Mouse (Mus musculus): Measurements from ENCODE around the gene Rnf151. TPM values are rescaled to one million over a fixed set of nuclear protein-coding genes. Genes with fewer than 3 reads are reported as not detected.
A peak's percentile ranks its signal among the peaks of the same experiment; 100 is the strongest.

Gene Rnf151
- polyA plus RNA-seq, 1 experiment from 2014 or later, result 0.57 TPM

DNA sequence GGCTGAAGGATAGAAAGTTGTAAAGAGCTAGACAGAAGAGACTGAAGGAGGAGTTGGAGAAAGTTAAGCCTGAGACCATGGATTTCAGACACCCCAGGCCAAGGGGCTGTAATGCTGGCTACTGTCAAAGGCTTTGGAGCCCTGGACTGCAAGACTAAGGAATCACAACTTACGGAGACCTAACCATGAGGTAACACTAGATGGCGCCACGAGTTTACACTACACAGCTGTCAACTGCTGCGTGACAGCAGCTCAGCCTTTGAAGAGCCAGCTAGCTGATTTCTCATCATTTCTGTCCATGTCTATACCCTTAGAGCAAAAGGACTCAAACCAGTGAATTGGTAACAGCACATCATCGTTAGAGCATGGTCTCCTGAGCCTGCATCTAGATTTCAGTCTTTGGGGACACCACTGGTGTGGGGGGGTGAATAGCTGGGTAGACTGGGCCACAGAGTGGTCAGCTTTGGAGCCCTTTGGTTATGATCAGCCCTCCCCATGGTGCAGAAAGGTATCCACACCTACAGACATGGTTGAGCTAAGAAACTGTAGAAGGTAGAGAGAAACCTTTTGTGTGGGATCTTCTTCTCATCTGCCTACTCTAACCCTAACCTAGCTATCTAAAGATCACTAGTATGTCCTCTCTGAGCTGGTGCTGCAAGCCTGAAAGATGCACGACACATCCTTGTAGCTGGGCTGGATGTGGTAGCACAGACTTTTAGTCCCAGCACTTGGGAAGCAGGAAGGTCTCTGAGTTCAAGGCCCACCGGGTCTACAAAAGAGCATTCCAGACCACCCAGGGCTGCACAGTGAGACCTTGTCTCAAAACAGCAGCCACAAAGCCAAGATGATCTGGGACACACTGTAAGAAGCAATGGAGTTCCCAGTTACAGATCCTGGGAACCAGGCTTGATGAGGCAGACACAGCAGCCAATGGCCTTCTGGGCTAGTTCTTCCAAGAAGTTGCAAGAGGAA lies 27.9 kb upstream of the Rnf151 start:
- no peak overlapping the region for H3K27ac ChIP-seq (ENCODE audit: low read depth, low read length)
- H3K9ac ChIP-seq (ENCODE audit: low read length), result no peak overlapping the region
- H3K4me3 ChIP-seq (ENCODE audit: low read depth, low read length), result no peak overlapping the region
- WGBS, result 17% methylated on average over 7 of the region's 7 CpGs
- no peaks in the 10 kb centered on the region for H3K36me3 ChIP-seq (ENCODE audit: control insufficient read depth, insufficient read depth, low read length)
- peak; percentile 76 for ATAC-seq (ENCODE audit: insufficient read depth, low FRiP score, low TSS enrichment)
- no peaks in the 10 kb centered on the region for H3K9me3 ChIP-seq (ENCODE audit: control insufficient read depth, low read length)
- no peaks in the 10 kb centered on the region for H3K27me3 ChIP-seq (ENCODE audit: control insufficient read depth, insufficient read depth, low read length)
- DNase-seq (ENCODE audit: low spot score), result peak; percentile 83
- no peaks in the 10 kb centered on the region for H3K4me1 ChIP-seq (ENCODE audit: control insufficient read depth, insufficient read depth, low read length)
- no peak overlapping the region for H3K4me2 ChIP-seq (ENCODE audit: low read depth)

DNA sequence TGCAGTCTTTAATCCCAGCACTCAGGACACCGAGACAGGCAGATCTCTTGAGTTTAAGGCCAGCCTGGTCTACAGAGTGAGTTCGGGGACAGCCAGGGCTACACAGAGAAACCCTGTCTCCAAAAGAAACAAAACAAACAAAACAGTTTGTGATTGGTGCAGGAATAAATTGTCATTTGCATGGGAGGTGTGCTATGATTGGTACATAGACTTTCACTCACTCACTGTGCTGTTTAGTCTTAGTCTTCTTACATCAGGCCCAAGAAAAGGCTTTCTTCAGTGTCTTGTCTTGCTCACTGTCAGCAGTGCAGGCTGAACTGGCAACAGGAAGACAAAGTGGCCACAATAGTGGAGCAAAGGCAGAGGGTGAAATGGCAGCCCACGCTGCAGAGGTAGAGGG lies 26.5 kb upstream of the Rnf151 start:
- Histone ChIP-seq H3K27ac (ENCODE audit: low read depth, low read length) (no peak overlapping the region), H3K36me3 (ENCODE audit: control insufficient read depth, insufficient read depth, low read length) (no peaks in the 10 kb centered on the region), H3K4me2 (ENCODE audit: low read depth) (no peak overlapping the region), H3K4me1 (ENCODE audit: control insufficient read depth, insufficient read depth, low read length) (no peaks in the 10 kb centered on the region), H3K4me3 (ENCODE audit: low read depth, low read length) (no peak overlapping the region), H3K27me3 (ENCODE audit: control insufficient read depth, insufficient read depth, low read length) (no peaks in the 10 kb centered on the region), H3K9me3 (ENCODE audit: control insufficient read depth, low read length) (no peaks in the 10 kb centered on the region), H3K9ac (ENCODE audit: low read length) (no peak overlapping the region)
- no peak for DNase-seq (ENCODE audit: low spot score)
- 68% methylated on average over 3 of the region's 3 CpGs for WGBS
- no peak for ATAC-seq (ENCODE audit: insufficient read depth, low FRiP score, low TSS enrichment)

DNA sequence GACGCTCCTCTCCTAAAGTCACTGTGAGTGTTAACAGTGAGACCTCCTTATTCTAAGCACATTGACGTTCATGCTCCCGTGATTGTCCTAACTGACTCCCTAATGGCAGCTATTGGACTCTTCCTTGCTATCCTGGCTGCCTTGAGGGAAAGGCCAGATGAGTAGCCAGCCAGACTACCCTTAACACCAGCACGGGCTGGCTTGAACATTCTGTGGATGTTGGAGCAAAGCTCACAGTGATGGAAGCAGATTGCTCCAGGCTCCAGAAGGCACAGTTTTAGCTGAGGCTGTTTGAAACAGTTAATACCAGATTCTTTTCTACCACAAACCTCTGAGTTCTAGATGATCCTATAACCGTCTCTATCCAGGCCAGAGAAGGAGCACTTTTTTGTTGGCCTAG lies 26.0 kb upstream of the Rnf151 start:
- 75% methylated on average over 5 of the region's 5 CpGs for WGBS
- Histone ChIP-seq H3K4me2 (ENCODE audit: low read depth) (no peak overlapping the region), H3K9me3 (ENCODE audit: control insufficient read depth, low read length) (no peaks in the 10 kb centered on the region), H3K27ac (ENCODE audit: low read depth, low read length) (no peak overlapping the region), H3K4me3 (ENCODE audit: low read depth, low read length) (no peak overlapping the region), H3K4me1 (ENCODE audit: control insufficient read depth, insufficient read depth, low read length) (no peaks in the 10 kb centered on the region), H3K9ac (ENCODE audit: low read length) (no peak overlapping the region), H3K36me3 (ENCODE audit: control insufficient read depth, insufficient read depth, low read length) (no peaks in the 10 kb centered on the region), H3K27me3 (ENCODE audit: control insufficient read depth, insufficient read depth, low read length) (no peaks in the 10 kb centered on the region)
- no peak for DNase-seq (ENCODE audit: low spot score)
- ATAC-seq (ENCODE audit: insufficient read depth, low FRiP score, low TSS enrichment), result no peak

DNA sequence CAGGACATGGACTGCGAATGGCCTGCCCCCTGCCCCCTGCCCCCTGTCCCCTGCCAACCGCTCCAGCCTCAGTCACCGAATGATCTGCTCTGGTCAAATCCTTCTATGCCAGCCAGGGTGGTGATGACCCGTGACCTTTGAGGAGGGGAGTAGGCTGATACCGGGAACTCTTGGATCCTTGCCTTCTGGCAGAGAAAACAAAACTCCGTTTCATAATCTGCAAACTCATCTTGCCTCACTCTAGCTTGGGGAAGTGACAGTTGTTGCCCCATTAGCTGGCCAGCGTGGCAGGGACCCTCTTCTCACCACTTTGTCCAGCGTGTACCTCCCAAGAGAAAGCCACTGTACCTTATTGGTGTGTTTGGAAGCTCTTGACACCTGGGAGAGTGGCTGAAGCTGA lies 24.4 kb upstream of the Rnf151 start:
- 83% methylated on average over 8 of the region's 8 CpGs for WGBS
- no peaks in the 10 kb centered on the region for H3K27me3 ChIP-seq (ENCODE audit: control insufficient read depth, insufficient read depth, low read length)
- H3K9me3 ChIP-seq (ENCODE audit: control insufficient read depth, low read length), result no peaks in the 10 kb centered on the region
- no peak overlapping the region; the same call in 1 of the 2 replicates for H3K9ac ChIP-seq (ENCODE audit: low read length)
- no peaks in the 10 kb centered on the region for H3K4me1 ChIP-seq (ENCODE audit: control insufficient read depth, insufficient read depth, low read length)
- no peak overlapping the region for H3K27ac ChIP-seq (ENCODE audit: low read depth, low read length)
- ATAC-seq (ENCODE audit: insufficient read depth, low FRiP score, low TSS enrichment), result no peak
- H3K4me2 ChIP-seq (ENCODE audit: low read depth), result no peak overlapping the region
- H3K4me3 ChIP-seq (ENCODE audit: low read depth, low read length), result no peak overlapping the region
- DNase-seq (ENCODE audit: low spot score), result no peak
- H3K36me3 ChIP-seq (ENCODE audit: control insufficient read depth, insufficient read depth, low read length), result no peaks in the 10 kb centered on the region

DNA sequence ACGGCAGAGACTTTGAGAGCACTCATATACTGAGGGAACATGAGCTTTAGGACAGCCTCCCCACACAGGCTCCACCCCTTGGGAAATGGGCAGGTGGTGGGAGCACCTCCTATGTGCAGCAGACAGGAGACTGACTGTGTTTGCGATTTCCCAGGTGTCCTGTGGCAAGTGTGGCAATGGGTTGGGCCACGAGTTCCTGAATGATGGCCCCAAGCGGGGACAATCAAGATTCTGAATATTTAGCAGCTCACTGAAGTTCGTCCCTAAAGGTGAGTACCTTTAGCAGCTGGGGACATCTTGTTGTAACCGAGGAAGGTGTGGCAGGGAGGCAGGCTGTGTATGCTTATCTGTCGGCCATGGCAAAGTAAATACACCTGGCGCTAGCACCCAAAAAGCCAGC lies 22.1 kb upstream of the Rnf151 start:
- Histone ChIP-seq H3K9ac (ENCODE audit: low read length) (no peak overlapping the region), H3K36me3 (ENCODE audit: control insufficient read depth, insufficient read depth, low read length) (no peaks in the 10 kb centered on the region), H3K4me3 (ENCODE audit: low read depth, low read length) (no peak overlapping the region), H3K4me2 (ENCODE audit: low read depth) (no peak overlapping the region), H3K27ac (ENCODE audit: low read depth, low read length) (no peak overlapping the region), H3K27me3 (ENCODE audit: control insufficient read depth, insufficient read depth, low read length) (no peaks in the 10 kb centered on the region), H3K9me3 (ENCODE audit: control insufficient read depth, low read length) (no peaks in the 10 kb centered on the region), H3K4me1 (ENCODE audit: control insufficient read depth, insufficient read depth, low read length) (no peaks in the 10 kb centered on the region)
- ATAC-seq (ENCODE audit: insufficient read depth, low FRiP score, low TSS enrichment), result no peak
- WGBS, result 86% methylated on average over 8 of the region's 8 CpGs
- DNase-seq (ENCODE audit: low spot score), result no peak

DNA sequence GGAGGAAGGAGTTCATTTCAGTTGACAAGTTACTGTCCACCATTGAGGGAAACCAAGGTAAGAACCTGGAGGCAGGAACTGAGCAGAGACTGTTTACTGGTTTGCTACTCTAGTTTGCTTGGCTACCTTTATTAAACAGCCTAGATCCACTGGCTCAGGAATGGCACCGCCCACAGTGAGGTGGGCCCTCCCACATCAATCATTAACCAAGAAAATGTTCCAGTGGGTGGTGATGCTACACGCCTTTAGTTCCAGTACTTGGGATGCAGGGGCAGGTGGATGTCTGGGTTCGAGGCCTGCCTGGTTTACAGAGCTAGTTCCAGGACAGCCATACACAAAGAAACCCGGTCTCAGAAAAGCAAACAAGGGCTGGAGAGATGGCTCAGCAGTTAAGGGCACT lies 20.4 kb upstream of the Rnf151 start:
- Histone ChIP-seq H3K9ac (ENCODE audit: low read length) (no peak overlapping the region), H3K27me3 (ENCODE audit: control insufficient read depth, insufficient read depth, low read length) (no peaks in the 10 kb centered on the region), H3K4me3 (ENCODE audit: low read depth, low read length) (no peak overlapping the region), H3K9me3 (ENCODE audit: control insufficient read depth, low read length) (no peaks in the 10 kb centered on the region), H3K4me2 (ENCODE audit: low read depth) (no peak overlapping the region), H3K27ac (ENCODE audit: low read depth, low read length) (no peak overlapping the region), H3K4me1 (ENCODE audit: control insufficient read depth, insufficient read depth, low read length) (no peaks in the 10 kb centered on the region), H3K36me3 (ENCODE audit: control insufficient read depth, insufficient read depth, low read length) (no peaks in the 10 kb centered on the region)
- DNase-seq (ENCODE audit: low spot score) (no peak), ATAC-seq (ENCODE audit: insufficient read depth, low FRiP score, low TSS enrichment) (no peak)
- 79% methylated on average over 4 of the region's 4 CpGs for WGBS

DNA sequence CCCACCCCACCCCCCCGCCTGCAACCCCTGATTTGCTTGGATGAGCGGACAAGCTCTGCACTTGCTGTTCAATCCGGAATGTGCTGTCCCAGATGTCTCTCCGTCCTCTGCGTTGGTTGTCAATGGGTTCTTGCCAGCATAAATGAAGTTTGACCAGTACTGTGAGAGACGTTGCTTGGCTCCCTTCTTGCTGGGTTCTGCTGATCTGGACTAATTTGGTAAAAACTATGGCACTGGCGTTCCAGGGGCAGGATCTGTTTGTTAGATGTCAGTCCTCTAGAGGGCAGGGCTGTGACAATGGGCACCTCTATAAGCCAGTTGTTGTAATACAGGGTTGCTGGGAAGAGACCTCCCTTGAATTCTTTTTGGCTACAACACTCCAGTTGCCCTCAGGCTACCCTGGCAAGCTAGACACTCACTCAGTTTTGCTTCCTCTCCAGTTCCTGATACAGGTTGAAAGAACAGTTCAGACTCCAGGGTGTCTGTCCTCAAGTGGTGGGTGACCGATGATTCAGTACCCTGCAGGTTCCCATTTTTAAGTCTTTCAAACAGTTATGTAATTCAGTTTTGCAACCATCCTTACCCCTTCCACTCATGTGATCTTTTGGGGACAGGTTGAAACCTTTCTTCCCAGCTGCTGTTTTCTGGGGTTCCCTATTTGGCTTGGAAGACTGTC lies 19.4 kb upstream of the Rnf151 start:
- Histone ChIP-seq H3K27ac (ENCODE audit: low read depth, low read length) (no peak overlapping the region), H3K36me3 (ENCODE audit: control insufficient read depth, insufficient read depth, low read length) (no peaks in the 10 kb centered on the region), H3K4me3 (ENCODE audit: low read depth, low read length) (peak overlapping the region; percentile 59), H3K4me1 (ENCODE audit: control insufficient read depth, insufficient read depth, low read length) (no peaks in the 10 kb centered on the region), H3K27me3 (ENCODE audit: control insufficient read depth, insufficient read depth, low read length) (no peaks in the 10 kb centered on the region), H3K4me2 (ENCODE audit: low read depth) (peak overlapping the region; percentile 90), H3K9me3 (ENCODE audit: control insufficient read depth, low read length) (no peaks in the 10 kb centered on the region), H3K9ac (ENCODE audit: low read length) (peak overlapping the region; percentile 57; the same call in 1 of the 2 replicates)
- WGBS, result 28% methylated on average over 8 of the region's 8 CpGs
- ATAC-seq (ENCODE audit: insufficient read depth, low FRiP score, low TSS enrichment), result no peak
- no peak for DNase-seq (ENCODE audit: low spot score)

DNA sequence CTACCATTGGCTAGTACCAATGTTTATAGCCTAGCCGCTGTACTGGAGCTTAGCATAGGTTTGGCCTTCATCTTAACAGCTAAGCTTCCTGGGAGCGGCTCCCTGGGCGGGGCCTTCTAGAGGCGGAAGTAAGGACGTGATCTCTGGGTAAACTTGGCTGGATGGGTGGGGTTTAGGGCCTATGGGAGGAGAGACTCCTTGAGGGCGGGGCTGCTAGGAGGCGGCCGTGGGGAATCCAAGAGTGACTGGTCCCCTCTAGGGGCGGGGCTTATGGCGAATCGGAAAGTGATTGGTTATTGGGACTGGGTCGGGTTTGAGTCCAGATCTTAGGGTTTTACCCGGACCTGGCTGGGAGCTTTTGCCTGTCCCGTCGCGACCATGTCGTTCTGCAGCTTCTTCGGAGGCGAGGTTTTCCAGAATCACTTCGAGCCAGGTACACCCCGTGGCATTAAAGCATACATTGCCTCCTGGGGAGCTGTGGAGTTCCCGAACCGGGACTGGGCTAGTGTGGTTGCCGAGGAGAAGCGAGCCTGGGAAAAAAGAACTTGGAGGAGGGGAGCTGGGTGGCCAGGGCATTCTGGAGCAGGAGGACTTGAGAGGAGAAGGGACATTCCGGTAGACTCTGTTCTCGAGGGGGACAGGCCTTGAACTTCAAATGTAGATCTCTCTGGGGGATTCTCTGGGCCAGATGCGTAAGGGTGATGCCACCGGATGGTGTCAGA lies 18.6 kb upstream of the Rnf151 start, which contains the start of gene Msrb1:
TSS of gene Msrb1 (plus strand) at position 313 of the 722 bp plus-strand sequence.
- ATAC-seq (ENCODE audit: insufficient read depth, low FRiP score, low TSS enrichment) (peak; percentile 96), DNase-seq (ENCODE audit: low spot score) (peak; percentile 95)
- H3K9me3 ChIP-seq (ENCODE audit: control insufficient read depth, low read length), result no peaks in the 10 kb centered on the region
- no peaks in the 10 kb centered on the region for H3K4me1 ChIP-seq (ENCODE audit: control insufficient read depth, insufficient read depth, low read length)
- H3K27me3 ChIP-seq (ENCODE audit: control insufficient read depth, insufficient read depth, low read length), result no peaks in the 10 kb centered on the region
- H3K36me3 ChIP-seq (ENCODE audit: control insufficient read depth, insufficient read depth, low read length), result no peaks in the 10 kb centered on the region
- peak within 1 kb of the TSS; percentile 90 for H3K4me2 ChIP-seq (ENCODE audit: low read depth)
- peak within 1 kb of the TSS; percentile 57 for H3K9ac ChIP-seq (ENCODE audit: low read length)
- WGBS, result 1% methylated on average over 29 of the region's 29 CpGs
- H3K4me3 ChIP-seq (ENCODE audit: low read depth, low read length), result peak within 1 kb of the TSS; percentile 59
- no peak within 1 kb of the TSS for H3K27ac ChIP-seq (ENCODE audit: low read depth, low read length)

Data from neural tube, embryonic 11.5 days (tissue).